Mouse (Mus musculus) kidney, adult 11 months (tissue): Measurements from ENCODE around the gene Zyg11b.

Source experiments
- DNase-seq: peaks from one replicate; pipeline ENCODE4 v3.0.0; 2022

Zyg11b gene

GRCm38 (mm10) chr4:108300670-108301373 is at the start of gene Zyg11b:
TSS of gene Zyg11b (minus strand) at chr4:108301096.
- peak; percentile 83 for DNase-seq

- no peak for DNase-seq
These were observed 49.1 kb upstream of the Zyg11b start for GRCm38 (mm10) chr4:108349836-108350547.

GRCm38 (mm10) chr4:108349064-108349463 is 48.2 kb upstream of the Zyg11b start:
- DNase-seq: no peak

- DNase-seq: no peak
These were observed 47.5 kb upstream of the Zyg11b start for GRCm38 (mm10) chr4:108348256-108348875.

DNA sequence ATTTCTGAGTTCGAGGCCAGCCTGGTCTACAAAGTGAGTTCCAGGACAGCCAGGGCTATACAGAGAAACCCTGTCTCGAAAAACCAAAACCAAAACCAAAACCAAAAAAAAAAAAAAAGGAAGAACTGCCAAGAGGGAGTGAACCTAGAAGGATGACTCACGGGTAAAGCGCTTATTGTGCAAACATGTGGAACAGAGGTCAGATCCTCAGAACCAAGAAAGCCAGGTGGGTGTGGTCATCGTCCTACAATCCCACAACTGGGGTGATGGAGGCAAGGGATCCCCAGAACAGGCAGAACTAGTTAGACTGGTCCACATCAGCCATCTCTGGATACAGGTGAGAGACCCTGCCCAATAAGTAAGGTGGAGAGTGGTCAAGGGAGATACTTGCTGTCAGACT is 46.2 kb upstream of the Zyg11b start:
- DNase-seq: no peak

DNA sequence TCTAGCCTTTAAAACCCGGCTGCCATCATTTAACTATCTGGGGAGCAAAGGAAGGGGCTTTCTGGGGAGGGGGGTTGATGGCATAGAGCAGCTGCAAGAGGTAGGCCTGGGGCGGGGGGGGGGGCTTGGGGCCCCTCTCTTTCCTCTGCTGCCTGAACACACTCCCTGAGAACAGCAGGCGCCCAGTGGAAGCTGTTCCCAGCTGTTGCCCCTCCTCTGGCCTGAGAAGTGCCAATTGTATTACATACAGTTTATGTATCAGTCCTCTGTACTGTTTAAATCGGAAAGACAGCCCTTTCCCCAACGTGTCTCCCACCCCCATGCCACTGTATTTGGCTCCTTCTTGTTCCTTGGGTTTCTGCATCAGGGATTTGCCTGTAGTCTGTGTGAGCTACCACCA is 44.9 kb upstream of the Zyg11b start:
- DNase-seq: no peak

DNA sequence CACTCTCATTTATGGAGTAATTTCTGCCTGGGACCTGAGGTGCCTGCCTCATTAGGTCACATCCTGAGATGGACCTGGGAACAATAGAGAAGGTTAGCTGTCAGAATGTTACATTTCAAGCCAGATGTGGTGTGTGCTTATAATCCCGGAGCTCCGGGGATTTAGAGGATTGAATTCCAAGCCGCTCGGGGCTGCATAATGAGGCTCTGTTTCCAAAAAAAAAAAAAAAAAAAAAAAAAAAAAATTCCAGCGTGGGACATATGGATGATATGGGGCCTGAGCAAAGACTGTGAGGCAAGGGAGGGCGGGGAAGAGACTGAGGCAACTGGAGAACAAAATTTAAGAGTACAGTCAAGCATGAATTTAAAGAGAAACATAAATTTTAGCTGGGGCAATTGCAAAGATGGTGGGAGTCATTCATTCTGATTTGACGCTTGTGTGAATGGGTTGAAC is 43.8 kb upstream of the Zyg11b start:
- DNase-seq: no peak

- DNase-seq: no peak
These were observed 38.4 kb upstream of the Zyg11b start for GRCm38 (mm10) chr4:108339277-108339690.

DNA sequence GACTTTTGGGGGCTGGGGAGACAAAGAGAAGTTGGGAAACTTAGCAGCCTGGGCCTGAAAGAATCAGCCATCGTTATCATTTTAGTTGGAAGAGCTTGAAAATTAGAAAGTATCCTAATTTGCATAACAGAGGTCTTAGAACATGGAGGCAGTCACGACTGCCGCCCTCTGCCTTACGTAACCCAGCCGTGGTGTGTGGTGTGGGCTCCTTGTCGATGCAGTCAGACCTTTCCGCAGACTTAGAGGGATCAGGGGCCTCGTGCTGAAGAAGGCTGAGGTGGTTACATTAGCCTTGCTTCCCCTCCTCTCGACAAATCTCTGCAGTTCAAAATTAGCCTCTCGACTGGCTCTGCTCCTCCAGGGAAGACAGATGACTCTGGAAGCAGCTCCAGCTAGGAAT is 37.9 kb upstream of the Zyg11b start:
- DNase-seq: no peak

GRCm38 (mm10) chr4:108338321-108338733 is 37.4 kb upstream of the Zyg11b start:
- DNase-seq: no peak

- DNase-seq: no peak
These were observed 36.9 kb upstream of the Zyg11b start for GRCm38 (mm10) chr4:108337817-108338216.

- DNase-seq: no peak
These were observed 35.9 kb upstream of the Zyg11b start for GRCm38 (mm10) chr4:108336765-108337164.

- DNase-seq: no peak
These were observed 34.5 kb upstream of the Zyg11b start for GRCm38 (mm10) chr4:108335413-108335812.

DNA sequence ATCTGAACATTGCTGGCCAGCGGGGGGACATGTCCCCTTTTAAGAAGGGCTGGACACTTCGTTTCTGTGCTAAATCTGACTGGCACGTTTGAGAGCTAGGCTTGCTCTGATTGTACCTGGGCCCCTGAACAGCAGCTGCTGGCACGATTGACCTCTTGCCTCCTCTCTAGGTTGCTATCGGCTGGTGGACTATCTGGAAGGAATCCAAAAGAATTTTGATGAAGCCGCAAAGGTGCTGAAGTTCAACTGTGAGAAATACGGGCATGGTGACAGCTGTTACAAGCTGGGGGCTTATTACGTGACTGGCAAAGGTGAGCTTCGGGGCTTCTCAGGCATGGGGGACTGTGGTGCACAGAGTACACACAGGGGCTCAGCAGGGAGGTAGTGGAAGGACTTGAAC is 31.1 kb upstream of the Zyg11b start:
- peak; percentile 39 for DNase-seq

DNA sequence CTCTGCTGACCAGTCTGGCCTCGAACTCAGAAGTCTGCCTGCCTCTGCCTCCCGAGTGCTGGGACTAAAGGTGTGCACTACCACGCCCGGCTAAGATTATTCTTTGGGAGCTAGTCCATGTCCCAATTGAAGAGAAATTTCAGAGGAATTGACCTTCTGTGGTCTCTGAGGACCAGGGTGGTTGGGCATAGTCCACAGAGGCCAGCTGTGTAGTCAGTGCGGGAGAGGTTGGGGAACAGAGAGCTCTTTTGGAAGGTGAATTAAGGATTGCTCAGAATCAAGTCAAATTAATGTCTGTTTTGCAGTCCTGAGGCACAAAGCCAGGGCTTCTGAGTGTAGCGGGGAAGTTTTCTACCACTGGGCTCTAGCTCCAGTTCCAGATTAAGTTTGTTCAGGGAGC is 28.9 kb upstream of the Zyg11b start:
- no peak for DNase-seq

DNA sequence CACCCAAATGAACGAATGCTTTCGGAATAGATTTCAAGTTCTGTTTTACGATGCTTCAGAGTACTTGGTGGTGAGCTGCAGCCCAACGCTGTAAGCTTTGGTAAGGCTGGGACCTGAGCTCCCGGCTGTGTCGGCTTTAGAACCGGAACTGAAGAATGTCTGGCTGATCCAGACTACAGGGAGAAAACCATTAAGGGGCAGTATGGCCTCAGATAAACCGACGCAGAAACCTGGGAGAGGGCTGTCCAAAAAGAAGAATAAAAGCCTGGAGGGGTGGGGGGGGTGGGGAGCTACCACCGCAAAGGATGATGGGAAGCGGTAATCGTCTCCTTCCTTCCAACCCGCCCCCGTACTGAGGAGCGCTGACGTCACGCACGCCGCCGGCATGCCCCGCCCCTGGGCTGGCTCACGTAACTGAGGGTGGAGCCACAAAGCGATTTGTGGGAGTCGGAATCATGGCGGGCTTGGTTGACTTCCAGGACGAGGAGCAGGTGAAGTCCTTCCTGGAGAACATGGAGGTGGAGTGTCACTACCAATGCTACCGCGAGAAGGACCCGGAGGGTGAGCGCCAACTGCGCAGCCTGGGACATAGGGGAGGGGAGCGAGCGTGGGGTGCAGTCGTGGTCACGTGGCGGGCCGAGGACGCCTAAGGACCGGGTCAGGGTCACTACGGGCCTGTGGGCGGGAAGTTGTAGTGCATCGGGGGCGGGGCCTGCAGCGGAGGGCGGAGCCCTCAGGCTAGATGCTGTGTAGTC is 27.0 kb upstream of the Zyg11b start, which contains the start of gene Coa7:
Coa7 (plus strand) TSS at position 411 of the 755 bp plus-strand sequence.
- peak; percentile 95 for DNase-seq

DNA sequence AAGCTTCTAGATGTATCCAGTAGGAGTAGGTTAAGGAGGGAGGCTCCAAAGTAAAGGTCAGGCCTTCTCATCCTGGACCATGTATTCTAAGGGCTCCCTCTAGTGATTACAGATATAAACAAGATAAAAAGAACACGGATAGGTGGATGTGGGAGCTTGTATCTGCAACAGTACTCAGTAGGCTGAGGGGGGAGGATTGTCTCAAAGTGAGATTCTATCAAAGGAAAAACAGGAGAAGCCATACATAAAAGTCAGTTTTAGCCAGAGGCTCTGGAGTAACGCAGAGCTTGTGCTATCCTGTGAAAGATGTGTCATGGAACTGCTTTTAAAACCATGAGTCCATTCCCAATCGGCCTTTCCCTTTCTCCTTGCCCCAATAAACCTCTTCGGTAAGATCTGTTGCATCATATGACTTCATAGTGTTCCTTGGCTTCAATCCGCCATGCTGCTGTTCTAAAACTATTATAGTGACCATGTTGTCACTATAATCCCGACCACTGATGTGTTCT is 26.2 kb upstream of the Zyg11b start:
- DNase-seq: peak; percentile 33

DNA sequence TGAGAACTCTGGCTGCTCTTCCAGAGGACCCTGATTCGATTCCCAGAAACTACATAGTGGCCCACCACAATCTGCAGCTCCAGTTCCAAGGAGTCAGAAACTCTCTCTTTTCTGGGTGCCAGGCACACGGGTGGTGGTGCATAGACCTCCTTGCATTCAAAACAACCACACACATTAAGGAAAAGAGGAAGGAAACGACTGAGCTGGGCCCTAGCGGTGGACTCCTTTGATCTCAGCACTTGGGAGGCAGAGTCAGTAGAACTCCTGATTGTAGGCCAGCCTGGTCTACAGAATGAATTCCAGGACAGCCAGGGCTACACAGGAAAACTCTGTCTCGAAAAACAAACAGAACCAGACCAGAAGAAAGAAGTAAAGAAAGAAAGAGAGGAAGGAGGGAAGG is 22.7 kb upstream of the Zyg11b start:
- no peak for DNase-seq

GRCm38 (mm10) chr4:108320627-108321380 is 19.9 kb upstream of the Zyg11b start:
- DNase-seq: peak; percentile 56

DNA sequence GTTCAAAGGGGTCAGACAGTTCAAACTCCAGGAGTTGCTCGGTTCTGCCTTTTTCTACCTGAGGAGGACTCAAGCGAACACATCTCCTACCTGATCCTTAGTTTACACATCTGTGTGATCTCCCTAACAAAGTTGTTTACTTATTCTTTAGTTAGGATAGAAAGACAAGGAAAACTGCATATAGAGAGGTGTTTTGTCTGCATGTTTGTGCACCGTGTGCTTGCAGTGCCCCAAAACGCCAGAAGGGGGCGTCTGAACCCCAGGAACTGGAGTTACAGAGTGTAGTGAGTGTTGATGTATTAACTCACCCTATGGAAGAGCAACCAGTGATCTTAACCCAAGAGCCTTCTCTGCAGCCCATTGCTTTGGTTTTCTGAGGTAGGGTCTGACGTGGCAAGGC is 18.9 kb upstream of the Zyg11b start:
- no peak for DNase-seq

- no peak for DNase-seq
These were observed 18.0 kb upstream of the Zyg11b start for GRCm38 (mm10) chr4:108318649-108319615.
